ENCODE assay signal across 8 mouse cellular contexts in the genomic region with DNA sequence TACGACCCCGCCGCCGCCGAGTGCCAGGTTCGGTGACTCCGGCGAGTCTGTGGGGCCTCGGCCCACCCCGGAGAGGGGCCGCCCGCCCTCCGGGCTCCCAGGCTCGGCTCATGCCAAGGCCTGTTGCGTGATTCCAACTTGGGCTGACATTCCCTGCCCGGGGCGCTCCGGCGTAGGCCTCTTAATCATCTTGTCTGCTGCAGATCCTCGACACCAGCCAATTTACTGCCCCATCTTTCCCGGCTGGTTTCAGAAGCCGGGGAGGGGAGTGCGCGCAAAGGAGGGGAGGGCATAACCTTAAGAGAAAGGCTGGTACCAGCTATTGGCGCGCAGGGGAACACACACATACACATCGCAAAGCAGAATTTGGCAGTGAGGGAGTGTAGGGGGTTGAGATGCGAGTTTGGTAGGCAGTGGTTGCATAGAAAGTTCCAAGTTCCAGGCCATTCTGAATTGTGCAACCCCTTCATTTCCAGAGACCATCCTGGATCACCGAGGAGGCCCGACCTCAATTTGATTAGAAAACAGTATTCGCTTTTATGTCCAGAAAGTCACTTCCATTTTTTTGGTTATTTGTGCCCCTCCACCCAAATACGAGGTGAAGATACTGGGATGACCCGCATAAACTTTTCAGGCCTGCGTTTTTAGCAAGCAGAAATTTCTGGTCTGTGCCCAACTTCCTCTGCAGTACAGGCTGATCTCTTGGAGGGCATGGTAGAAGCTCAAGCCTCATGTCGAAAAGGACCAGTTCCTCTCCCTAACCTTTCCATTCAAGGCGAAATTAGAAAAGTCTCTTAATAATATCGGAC. TPM values are rescaled to one million over a fixed set of nuclear protein-coding genes. Genes with fewer than 3 reads are reported as not detected.
DNase-seq lines count a peak whose midpoint lies in the region; ATAC-seq and TF ChIP-seq lines count a peak whose summit lies in the region.

No protein-coding gene starts in this region.

- no peak for DNase-seq in kidney, adult 2 months
- DNase-seq in embryo, embryonic 11 days: peak; percentile 21
- DNase-seq in intestine, embryonic 14.5 days (ENCODE audit: low spot score): no peak
- DNase-seq in left cerebral cortex, adult 9 months (ENCODE audit: low spot score in 2 of 2): no peak
- DNase-seq in thymus, postnatal 0 days (ENCODE audit: low spot score): no peak

- H3K9me3 ChIP-seq in kidney, embryonic 15.5 days (replicated peaks): no peaks in the 10 kb centered on the region
- no peaks in the 10 kb centered on the region for H3K9me3 ChIP-seq in intestine, embryonic 14.5 days (ENCODE audit: control insufficient read depth, low read length)
- no peaks in the 10 kb centered on the region for H3K9me3 ChIP-seq in neural tube, embryonic 13.5 days

- peak overlapping the region; percentile 23 for H3K4me3 ChIP-seq in kidney, embryonic 15.5 days (replicated peaks)
- no peak overlapping the region for H3K4me3 ChIP-seq in kidney, adult 2 months (ENCODE audit: insufficient read depth, low read depth, low read length)
- H3K4me3 ChIP-seq in intestine, embryonic 14.5 days (ENCODE audit: low read depth, low read length): 0 out of 2 replicates have a peak overlapping the region, but pooled peaks have one; percentile 2
- H3K4me3 ChIP-seq in neural tube, embryonic 13.5 days: peak overlapping the region; percentile 13

- H3K36me3 ChIP-seq in kidney, embryonic 15.5 days: no peaks in the 10 kb centered on the region
- H3K36me3 ChIP-seq in kidney, adult 2 months (ENCODE audit: control insufficient read depth, insufficient read depth, low read length): no peaks in the 10 kb centered on the region
- H3K36me3 ChIP-seq in intestine, embryonic 14.5 days (ENCODE audit: control insufficient read depth, insufficient read depth, low read length): no peaks in the 10 kb centered on the region
- H3K36me3 ChIP-seq in neural tube, embryonic 13.5 days: no peaks in the 10 kb centered on the region

- TF ChIP-seq CTCF in kidney, adult 2 months (conservative IDR thresholded peaks at IDR 0.05; ENCODE audit: insufficient read depth, insufficient read length, low read depth, low read length): no peak

- H3K4me2 ChIP-seq in kidney, embryonic 15.5 days: peak overlapping the region; percentile 34
- peak overlapping the region; percentile 30 for H3K4me2 ChIP-seq in intestine, embryonic 14.5 days (ENCODE audit: low read length)
- peak overlapping the region; percentile 28; the same call in 1 of the 2 replicates for H3K4me2 ChIP-seq in neural tube, embryonic 13.5 days

- WGBS in kidney, embryonic 15.5 days: 2% methylated on average over 37 of the region's 37 CpGs
- 11% methylated on average over 37 of the region's 37 CpGs for WGBS in kidney, adult 2 months
- 2% methylated on average over 37 of the region's 37 CpGs for WGBS in intestine, embryonic 14.5 days
- WGBS in neural tube, embryonic 13.5 days: under 1% methylated on average over 37 of the region's 37 CpGs

- H3K9ac ChIP-seq in kidney, embryonic 15.5 days: no peak overlapping the region
- H3K9ac ChIP-seq in intestine, embryonic 14.5 days (ENCODE audit: low read length): no peak overlapping the region
- H3K9ac ChIP-seq in neural tube, embryonic 13.5 days: no peak overlapping the region

- TF ChIP-seq POLR2A in kidney, adult 2 months (IDR thresholded peaks at IDR 0.05; ENCODE audit: low read depth, low read length): no peak

- peaks cover 100% of the 10 kb centered on the region for H3K27me3 ChIP-seq in kidney, embryonic 15.5 days
- peaks cover 38% of the 10 kb centered on the region for H3K27me3 ChIP-seq in kidney, adult 2 months (replicated peaks; ENCODE audit: control insufficient read depth, insufficient read depth, low read length)
- peaks cover 99% of the 10 kb centered on the region for H3K27me3 ChIP-seq in intestine, embryonic 14.5 days (replicated peaks; ENCODE audit: control insufficient read depth, insufficient read depth, low read length)
- peaks cover 99% of the 10 kb centered on the region for H3K27me3 ChIP-seq in neural tube, embryonic 13.5 days

- ATAC-seq in kidney, embryonic 15.5 days (replicated peaks; ENCODE audit: low FRiP score): no peak
- ATAC-seq in intestine, embryonic 14.5 days (replicated peaks; ENCODE audit: low FRiP score, low TSS enrichment, low read depth): no peak
- ATAC-seq in neural tube, embryonic 13.5 days (ENCODE audit: low read depth): no peak
- no peak for ATAC-seq in granulocyte monocyte progenitor cell, adult 5-6 weeks (replicated peaks; ENCODE audit: poor library complexity, severe bottlenecking)

- H3K27ac ChIP-seq in kidney, embryonic 15.5 days: no peak overlapping the region
- no peak overlapping the region for H3K27ac ChIP-seq in kidney, adult 2 months (ENCODE audit: insufficient read depth, low read depth, low read length)
- H3K27ac ChIP-seq in intestine, embryonic 14.5 days (ENCODE audit: low read depth): no peak overlapping the region
- H3K27ac ChIP-seq in neural tube, embryonic 13.5 days (replicated peaks): no peak overlapping the region

- H3K4me1 ChIP-seq in kidney, embryonic 15.5 days: peaks cover 63% of the 10 kb centered on the region
- H3K4me1 ChIP-seq in kidney, adult 2 months (ENCODE audit: control insufficient read depth, insufficient read depth, low read length): 0 out of 2 replicates have a peak, but pooled peaks cover 3% of the 10 kb centered on the region
- H3K4me1 ChIP-seq in intestine, embryonic 14.5 days (replicated peaks; ENCODE audit: control insufficient read depth, insufficient read depth, low read length): peaks cover 17% of the 10 kb centered on the region
- H3K4me1 ChIP-seq in neural tube, embryonic 13.5 days (replicated peaks): peaks cover 38% of the 10 kb centered on the region

RNA-seq across cellular contexts. Expression of a gene that starts 4.9 kb away (rescaled TPM):
- polyA plus RNA-seq in kidney, embryonic 15.5 days (2015; fragmentation: Nextera tagmentation; extraction: Ambion mirVana): 0.16 and 0.17 TPM in 2 replicates
- polyA plus RNA-seq in kidney, adult 2 months (2012; rRNA removed): not detected in 2 replicates
- 5.8 and 6.4 TPM in 2 replicates for polyA plus RNA-seq in intestine, embryonic 14.5 days (2014; fragmentation: Nextera tagmentation; extraction: Ambion mirVana)
- 0.22 and 0.73 TPM in 2 replicates for polyA plus RNA-seq in neural tube, embryonic 13.5 days (2015; fragmentation: Nextera tagmentation; extraction: Ambion mirVana)
- not detected in 2 replicates for total RNA-seq in granulocyte monocyte progenitor cell, adult 5-6 weeks (2014; fragmentation: Nextera tagmentation)
- not detected in 2 replicates for total RNA-seq in granulocyte monocyte progenitor cell, adult 5-6 weeks (2017)
- 0.05 TPM in 1 of 2 replicates, not detected in the other for polyA plus RNA-seq in thymus, postnatal 0 days (2015; fragmentation: Nextera tagmentation; extraction: Ambion mirVana)

RNA-seq across cellular contexts. Expression of a gene that starts 13.7 kb away (rescaled TPM):
- polyA plus RNA-seq in kidney, embryonic 15.5 days (2015; fragmentation: Nextera tagmentation; extraction: Ambion mirVana): 0.18 and 0.27 TPM in 2 replicates
- 0.16 TPM in 1 of 2 replicates, not detected in the other for polyA plus RNA-seq in kidney, adult 2 months (2012; rRNA removed)
- 8.0 and 9.8 TPM in 2 replicates for polyA plus RNA-seq in intestine, embryonic 14.5 days (2014; fragmentation: Nextera tagmentation; extraction: Ambion mirVana)
- 0.77 and 1.3 TPM in 2 replicates for polyA plus RNA-seq in neural tube, embryonic 13.5 days (2015; fragmentation: Nextera tagmentation; extraction: Ambion mirVana)
- total RNA-seq in granulocyte monocyte progenitor cell, adult 5-6 weeks (2014; fragmentation: Nextera tagmentation): not detected in 2 replicates
- not detected in 2 replicates for total RNA-seq in granulocyte monocyte progenitor cell, adult 5-6 weeks (2017)
- 0.12 and 0.44 TPM in 2 replicates for polyA plus RNA-seq in thymus, postnatal 0 days (2015; fragmentation: Nextera tagmentation; extraction: Ambion mirVana)
